Mouse (Mus musculus) hindbrain, postnatal 0 days (tissue): ENCODE data around the gene Trim2. TPM values are rescaled to one million over a fixed set of nuclear protein-coding genes. Genes with fewer than 3 reads are reported as not detected.
A peak's percentile ranks its signal among the peaks of the same experiment; 100 is the strongest.

Source experiments
- ATAC-seq: fragments of 200-750 bp; cut with Nextera tagmentation; 2 replicates; pipeline ENCODE4 v1.8.0; 2017; ENCODE audit warnings: mild to moderate bottlenecking, moderate TSS enrichment, moderate library complexity
- DNase-seq: peaks from one replicate; pipeline ENCODE4 v3.0.0-alpha.2; 2015; ENCODE audit warnings: low spot score
- H3K27ac ChIP-seq: fragments of 300-500 bp; sonication (generic); 2 replicates; pipeline ENCODE4 v1.5.1; 2014; ENCODE audit warnings: mild to moderate bottlenecking
- H3K27me3 ChIP-seq: fragments of 300-500 bp; sonication (generic); 2 replicates; pipeline ENCODE4 v1.6.1; 2014; ENCODE audit warnings: low read length, mixed read lengths; ENCODE audit not compliant: insufficient read depth
- H3K36me3 ChIP-seq: fragments of 300-500 bp; sonication (generic); 2 replicates; pipeline ENCODE4 v1.6.1; 2014; ENCODE audit warnings: low read length, mixed read lengths; ENCODE audit not compliant: insufficient read depth
- H3K4me1 ChIP-seq: fragments of 300-500 bp; sonication (generic); 2 replicates; pipeline ENCODE4 v1.6.1; 2014; ENCODE audit warnings: antibody characterized with exemption, low read length, mixed read lengths; ENCODE audit not compliant: insufficient read depth
- H3K4me2 ChIP-seq: fragments of 300-500 bp; sonication (generic); 2 replicates; pipeline ENCODE4 v1.6.1; 2014; ENCODE audit warnings: low read depth, mild to moderate bottlenecking, low read length, moderate library complexity, mixed read lengths
- H3K4me3 ChIP-seq: fragments of 300-500 bp; sonication (generic); 2 replicates; pipeline ENCODE4 v1.5.1; 2014; ENCODE audit warnings: low read length
- H3K9ac ChIP-seq: fragments of 300-500 bp; sonication (generic); replicated peaks from 2 replicates; pipeline ENCODE4 v1.6.1; 2014; ENCODE audit warnings: mild to moderate bottlenecking, low read length, moderate library complexity, mixed read lengths
- H3K9me3 ChIP-seq: fragments of 300-500 bp; sonication (generic); 2 replicates; pipeline ENCODE4 v1.6.1; 2016; ENCODE audit warnings: low read length, mixed read lengths
- CTCF ChIP-seq: IDR thresholded peaks from 2 replicates; pipeline ENCODE4 v1.5.1; 2016; ENCODE audit warnings: antibody characterized with exemption, control low read depth, low read depth
- WGBS: fragments of 180-500 bp; shearing (Covaris S2); extraction: QIAGEN DNeasy Blood & Tissue Kit; methylation state at CpG from one replicate; pipeline ENCODE4 v1.1.7; 2014; 5-methylcytosine and 5-hydroxymethylcytosine counted together
- polyA plus RNA-seq: library from polyadenylated mRNA; unstranded; fragments of >200 nt; fragmentation: Nextera tagmentation; extraction: Ambion mirVana; gene quantifications from 2 replicates; pipeline ENCODE4 v1.2.1, GENCODE M21; 2015
- total RNA-seq: library from RNA; depleted of rRNA; stranded (reverse); fragments of >200 nt; gene quantifications from 2 replicates; pipeline ENCODE4 v1.2.3, GENCODE M21; 2014

Trim2 gene
- total and polyA plus RNA-seq, 2 experiments from 2014 or later: 130 to 236 TPM

- DNase-seq: peak; percentile 73
- WGBS: 20% methylated on average over 10 of the region's 10 CpGs
- no peak for ATAC-seq
Observed at GRCm38 (mm10) chr3:84346456-84347150, 39.9 kb upstream of the Trim2 start.

GRCm38 (mm10) chr3:84345646-84345980, 38.9 kb upstream of the Trim2 start:
- no peak for TF ChIP-seq CTCF
- Histone ChIP-seq H3K9ac (no peak overlapping the region; the same call in 1 of the 2 replicates), H3K4me1 (peaks cover 16% of the 10 kb centered on the region), H3K27me3 (no peaks in the 10 kb centered on the region), H3K9me3 (no peaks in the 10 kb centered on the region), H3K4me2 (peak overlapping the region; percentile 77), H3K4me3 (no peak overlapping the region), H3K27ac (no peak overlapping the region), H3K36me3 (no peaks in the 10 kb centered on the region)
- DNase-seq: no peak
- ATAC-seq: 0 out of 2 replicates have a peak, but pooled peaks have one; percentile 10
- 49% methylated on average over 6 of the region's 6 CpGs for WGBS

More at GRCm38 (mm10) chr3:84346456-84347150, 39.9 kb upstream of the Trim2 start:
- Histone ChIP-seq H3K9me3 (no peaks in the 10 kb centered on the region), H3K9ac (no peak overlapping the region), H3K4me1 (peaks cover 16% of the 10 kb centered on the region), H3K27ac (no peak overlapping the region), H3K36me3 (no peaks in the 10 kb centered on the region), H3K4me3 (no peak overlapping the region), H3K4me2 (no peak overlapping the region), H3K27me3 (no peaks in the 10 kb centered on the region)
- TF ChIP-seq CTCF: peak; percentile 59

GRCm38 (mm10) chr3:84344725-84345645, 38.3 kb upstream of the Trim2 start:
- Histone ChIP-seq H3K4me1 (peaks cover 16% of the 10 kb centered on the region), H3K4me2 (peak overlapping the region; percentile 77), H3K4me3 (peak overlapping the region; percentile 35), H3K9ac (no peak overlapping the region; the same call in 1 of the 2 replicates), H3K9me3 (no peaks in the 10 kb centered on the region), H3K27ac (no peak overlapping the region), H3K36me3 (no peaks in the 10 kb centered on the region), H3K27me3 (no peaks in the 10 kb centered on the region)
- 12% methylated on average over 28 of the region's 28 CpGs for WGBS
- ATAC-seq: peak; percentile 73
- DNase-seq: peak; percentile 95
- peak; percentile 88 for TF ChIP-seq CTCF

- ATAC-seq (no peak), DNase-seq (no peak)
- Histone ChIP-seq H3K4me3 (no peak overlapping the region), H3K4me2 (no peak overlapping the region), H3K9ac (no peak overlapping the region), H3K9me3 (no peaks in the 10 kb centered on the region), H3K27me3 (no peaks in the 10 kb centered on the region), H3K4me1 (peaks cover 16% of the 10 kb centered on the region), H3K36me3 (no peaks in the 10 kb centered on the region), H3K27ac (no peak overlapping the region)
- WGBS: 86% methylated on average over 9 of the region's 9 CpGs
- no peak for TF ChIP-seq CTCF
Observed at GRCm38 (mm10) chr3:84343101-84343500, 36.4 kb upstream of the Trim2 start.

- Histone ChIP-seq H3K27me3 (no peaks in the 10 kb centered on the region), H3K4me1 (peaks cover 13% of the 10 kb centered on the region), H3K4me2 (no peak overlapping the region), H3K9ac (no peak overlapping the region), H3K27ac (no peak overlapping the region), H3K36me3 (no peaks in the 10 kb centered on the region), H3K9me3 (no peaks in the 10 kb centered on the region), H3K4me3 (no peak overlapping the region)
- TF ChIP-seq CTCF: no peak
- ATAC-seq (no peak), DNase-seq (no peak)
- WGBS: 70% methylated on average over 7 of the region's 7 CpGs
Observed at GRCm38 (mm10) chr3:84341811-84342210, 35.1 kb upstream of the Trim2 start.

GRCm38 (mm10) chr3:84337585-84337984, 30.9 kb upstream of the Trim2 start:
- no peak overlapping the region for H3K9ac ChIP-seq
- no peaks in the 10 kb centered on the region for H3K27me3 ChIP-seq
- DNase-seq (no peak), ATAC-seq (no peak)
- WGBS: 54% methylated on average over 11 of the region's 11 CpGs
- no peaks in the 10 kb centered on the region for H3K36me3 ChIP-seq
- H3K27ac ChIP-seq: no peak overlapping the region
- no peaks in the 10 kb centered on the region for H3K9me3 ChIP-seq
- H3K4me2 ChIP-seq: no peak overlapping the region
- H3K4me1 ChIP-seq: no peaks in the 10 kb centered on the region; the same call in 1 of the 2 replicates
- no peak for TF ChIP-seq CTCF
- no peak overlapping the region for H3K4me3 ChIP-seq

- Histone ChIP-seq H3K9ac (no peak overlapping the region), H3K4me1 (no peaks in the 10 kb centered on the region; the same call in 1 of the 2 replicates), H3K27ac (no peak overlapping the region), H3K9me3 (no peaks in the 10 kb centered on the region), H3K4me3 (no peak overlapping the region), H3K27me3 (no peaks in the 10 kb centered on the region), H3K4me2 (no peak overlapping the region), H3K36me3 (no peaks in the 10 kb centered on the region)
- ATAC-seq: no peak
- no peak for DNase-seq
- TF ChIP-seq CTCF: no peak
- WGBS: 92% methylated on average over 12 of the region's 12 CpGs
Observed at GRCm38 (mm10) chr3:84336342-84336741, 29.7 kb upstream of the Trim2 start.
